Mouse (Mus musculus): ENCODE measurements around the gene H2-T22.
A peak's percentile ranks its signal among the peaks of the same experiment; 100 is the strongest.
"Not testable (repeated sequence)": the region's sequence is repeated elsewhere in the genome, so short reads cannot be mapped to it uniquely, and the experiment has no call there.

The H2-T22 gene

DNA sequence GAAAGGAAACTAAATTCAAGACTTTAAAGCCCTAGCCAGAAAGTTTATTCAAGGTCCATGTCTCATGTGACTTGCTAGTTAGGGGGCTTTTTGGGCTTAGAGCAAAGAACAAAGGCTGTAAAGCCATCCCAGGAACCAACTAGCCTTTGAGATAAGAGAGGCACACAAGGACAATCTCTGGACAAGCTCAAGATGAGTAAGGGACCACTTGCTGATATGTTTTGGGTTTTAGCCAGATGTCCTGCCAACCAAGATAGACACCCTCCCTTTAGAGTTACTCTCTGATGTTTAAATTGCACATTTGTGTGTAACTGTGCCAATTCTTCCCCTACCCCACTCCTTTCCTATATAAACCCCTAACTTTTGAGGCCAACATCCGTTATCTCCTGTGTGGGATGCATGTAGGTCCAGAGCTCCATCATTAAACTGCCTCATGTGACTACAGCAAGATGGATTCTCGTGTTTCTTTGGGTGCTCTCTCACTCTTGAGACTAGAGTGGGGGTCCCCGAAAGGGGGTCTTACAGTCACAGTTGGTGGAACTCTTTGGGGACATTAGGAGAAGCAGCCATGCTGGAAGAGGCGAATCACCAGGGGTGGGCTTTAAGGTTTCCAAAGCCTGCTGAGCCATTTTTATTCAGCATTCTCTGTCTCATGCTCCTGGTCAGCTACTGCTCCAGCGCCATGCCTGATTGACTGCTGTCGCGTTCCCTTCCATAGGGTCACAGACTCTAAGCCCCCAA, 13.5 kb downstream of the H2-T22 start:
- DNase-seq, result no peak

DNA sequence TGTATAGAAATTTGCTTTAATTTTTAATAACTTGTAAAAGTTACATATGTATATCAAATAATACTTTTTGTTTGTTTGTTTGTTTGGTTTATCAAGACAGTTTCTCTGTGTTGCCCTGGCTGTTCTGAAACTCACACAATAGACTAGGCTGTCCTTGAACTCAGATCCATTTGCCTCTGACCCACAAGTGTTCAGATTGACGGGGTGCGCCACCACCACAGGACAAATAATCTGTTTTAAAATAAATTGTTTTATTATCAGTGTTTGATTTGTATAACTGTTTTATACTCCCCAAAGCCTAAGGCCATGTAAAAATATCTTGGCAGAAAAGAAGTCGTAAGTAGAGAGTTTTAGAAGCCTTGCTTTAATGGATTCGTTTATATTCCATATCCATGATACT, 14.9 kb downstream of the H2-T22 start:
- DNase-seq, result no peak

DNA sequence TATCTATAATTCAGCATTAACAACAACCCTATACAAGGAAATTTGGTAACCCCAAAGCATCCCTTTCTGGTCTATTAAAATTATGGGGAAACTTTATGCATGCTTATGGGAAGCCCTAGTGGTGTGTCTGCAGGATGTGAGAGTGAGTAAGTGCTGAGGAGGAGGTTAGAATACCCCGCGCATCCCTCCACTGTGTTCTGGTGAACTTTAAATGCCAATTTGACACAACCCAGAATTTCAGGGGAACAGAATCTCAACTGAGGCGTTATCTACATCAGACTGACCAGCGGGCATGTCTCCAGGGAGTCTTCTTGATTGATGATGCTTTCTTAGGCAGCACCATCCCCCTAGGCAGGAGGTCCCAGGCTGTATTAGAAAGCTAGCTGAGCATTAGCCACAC, 16.6 kb downstream of the H2-T22 start:
- no peak for DNase-seq

DNA sequence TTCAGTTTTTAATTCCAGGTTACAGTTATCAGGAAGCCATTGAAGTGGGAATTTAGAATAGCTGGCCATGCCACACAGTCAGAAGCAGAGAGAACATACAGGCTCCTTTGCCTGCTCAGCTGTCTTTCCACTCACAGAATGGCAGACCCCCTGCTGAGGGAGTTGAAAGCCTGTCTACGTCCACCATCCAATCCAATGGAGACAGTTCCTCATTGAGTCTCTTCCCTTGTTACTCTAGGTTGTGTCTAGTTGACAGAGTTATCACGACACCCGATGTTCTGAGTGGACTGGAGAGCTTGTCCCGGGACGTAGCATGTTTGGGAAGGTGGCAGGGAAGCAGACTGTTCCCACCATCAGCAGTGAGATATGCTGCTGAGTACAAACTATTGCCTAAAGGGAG, 17.4 kb downstream of the H2-T22 start:
- DNase-seq, result no peak

DNA sequence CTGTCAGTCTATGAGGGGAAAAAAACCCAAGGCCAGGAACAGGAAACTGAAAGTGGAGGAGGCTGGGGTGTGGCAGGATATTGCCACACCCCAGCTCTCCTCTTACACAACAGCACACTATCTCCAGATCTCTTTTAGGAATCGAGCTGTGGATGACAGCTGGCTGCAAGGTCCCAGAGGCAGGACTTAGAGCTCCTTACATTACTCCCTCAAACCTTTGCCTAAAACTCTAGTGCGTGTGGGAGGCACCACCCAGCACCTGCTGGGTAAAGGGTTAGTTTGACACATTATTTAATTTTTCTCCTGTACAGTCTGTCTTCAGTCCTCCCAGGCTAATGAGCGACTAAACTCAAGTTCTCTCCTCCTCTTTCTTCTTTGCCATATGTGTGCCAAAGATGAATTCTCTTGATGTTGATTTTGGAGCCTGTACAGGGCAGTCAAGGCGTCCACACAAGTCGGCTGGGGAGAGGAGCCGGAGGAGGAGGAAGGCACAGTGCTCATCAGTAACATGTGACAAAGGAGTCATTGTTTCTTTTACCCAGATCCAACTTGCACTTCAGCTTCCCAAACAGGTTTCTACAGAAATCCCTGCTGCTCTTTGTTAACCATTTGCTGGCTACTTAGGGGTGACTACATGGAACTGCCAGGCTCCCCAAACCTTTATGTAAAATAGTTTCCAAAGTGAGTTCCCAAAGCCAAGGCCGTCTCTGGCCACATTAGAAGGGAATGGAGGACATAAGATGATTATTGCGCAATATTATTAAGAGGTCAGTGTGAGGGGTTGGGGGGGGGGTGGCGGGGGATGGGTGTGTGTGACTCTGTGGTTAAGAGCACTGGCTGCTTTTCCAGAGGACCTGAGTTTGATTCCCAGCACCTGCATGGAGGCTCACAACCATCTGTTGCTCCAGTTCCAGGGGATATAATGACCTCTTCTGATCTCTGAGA, 18.6 kb downstream of the H2-T22 start:
- peak; percentile 48 to 67 for DNase-seq

DNA sequence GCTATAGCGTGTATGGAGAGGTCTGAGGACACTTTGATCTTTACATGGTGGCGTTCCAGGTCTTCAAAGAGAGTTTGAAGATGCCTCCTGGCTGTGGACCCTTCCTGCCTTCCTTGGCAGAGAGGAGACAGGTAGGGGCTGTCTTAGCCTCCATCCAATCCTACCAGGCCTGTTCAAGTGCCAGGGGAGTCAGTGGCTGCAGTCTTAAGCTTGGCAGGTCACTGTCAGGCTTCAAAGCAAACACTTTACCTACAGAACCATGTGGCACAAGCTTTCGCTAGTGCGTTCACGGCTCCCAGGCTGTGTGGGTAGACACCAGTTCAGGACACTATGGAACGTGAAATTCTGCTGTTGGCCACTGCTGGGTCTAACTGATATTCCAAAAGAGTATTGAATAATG, 19.6 kb downstream of the H2-T22 start:
- no peak for DNase-seq

DNA sequence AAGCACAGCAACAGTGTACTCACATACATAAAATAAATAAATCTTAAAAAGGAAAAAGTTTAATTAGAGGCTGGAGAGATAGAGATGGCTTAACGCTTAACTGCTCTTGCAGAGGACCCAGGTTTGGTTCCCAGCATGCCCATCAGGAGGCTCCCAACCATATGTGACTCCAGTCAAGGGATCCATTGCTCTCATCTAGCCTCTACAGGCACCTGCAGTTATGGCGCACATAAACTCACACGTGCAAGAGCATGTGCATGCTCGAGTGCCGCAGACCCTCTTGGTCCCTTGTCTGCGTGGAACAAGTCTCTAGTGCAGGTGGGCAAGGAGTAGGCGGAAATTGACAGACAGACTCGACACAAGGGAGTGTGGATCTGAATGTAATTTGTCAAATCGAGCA, 20.4 kb downstream of the H2-T22 start:
- no peak for DNase-seq

DNA sequence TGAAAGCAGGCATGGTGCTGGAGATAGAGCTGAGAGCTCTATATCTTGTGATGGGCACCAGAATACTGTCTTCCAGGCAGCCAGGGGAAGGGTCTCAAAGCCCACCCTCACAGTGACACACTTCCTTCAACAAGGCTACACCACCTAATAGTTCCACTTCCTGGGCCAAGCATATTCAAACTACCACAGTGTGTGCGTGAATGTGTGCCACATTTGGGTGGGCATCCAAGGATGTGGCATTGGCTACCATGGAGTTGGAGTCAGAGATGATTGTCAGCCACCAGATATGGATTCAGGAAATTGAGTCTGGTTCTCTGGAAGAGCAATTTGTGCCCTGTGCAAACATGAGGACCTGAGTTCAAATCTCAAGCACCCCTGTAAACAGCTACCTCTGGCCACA, 21.2 kb downstream of the H2-T22 start:
- no peak for DNase-seq

DNA sequence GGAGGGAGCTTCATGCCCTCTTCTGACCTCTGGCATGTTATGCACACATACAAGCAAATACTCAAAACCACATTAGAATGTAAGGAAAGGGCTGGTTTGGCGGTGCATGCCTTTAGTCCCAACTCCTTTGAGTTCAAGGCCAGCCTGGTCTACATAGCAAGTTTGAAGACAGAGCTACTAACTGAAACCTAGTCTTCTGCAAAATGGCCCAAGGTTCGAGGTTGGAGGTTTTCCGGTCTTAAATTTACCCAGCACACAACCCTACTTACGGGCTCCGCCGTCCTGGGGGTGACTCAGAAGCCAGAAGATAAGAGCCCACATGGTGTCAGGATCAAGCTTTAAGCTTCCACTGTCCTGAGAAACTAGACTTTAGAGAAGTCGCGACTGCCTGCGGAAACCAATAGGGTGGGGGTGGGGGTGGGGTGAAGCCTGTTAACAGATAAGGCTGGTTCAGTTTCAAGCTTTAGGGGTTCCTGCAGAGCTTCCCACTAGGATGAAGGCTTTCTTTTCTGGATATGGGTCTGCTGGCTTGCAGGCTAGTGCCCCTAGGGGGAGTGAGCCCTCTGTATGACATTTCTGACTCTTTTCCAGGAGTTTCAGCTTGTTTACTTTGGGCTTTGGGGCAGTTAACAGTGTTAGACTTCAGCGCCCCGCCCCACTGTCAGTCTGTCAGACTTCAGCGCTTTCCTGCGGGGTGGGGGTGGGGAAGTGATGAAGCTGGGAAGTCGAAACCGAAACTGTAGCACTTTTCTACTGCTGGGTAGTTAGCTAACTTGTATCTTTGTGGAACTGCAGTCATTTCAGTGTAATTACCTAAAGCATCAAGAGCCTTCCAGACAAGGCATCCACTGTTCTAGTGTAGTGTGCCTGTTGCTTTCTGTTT, 22.1 kb downstream of the H2-T22 start, which contains the start of gene H2-T24:
H2-T24 (minus strand) TSS at position 370 of the 883 bp plus-strand sequence.
- peak; percentile 82 to 84 for DNase-seq

DNA sequence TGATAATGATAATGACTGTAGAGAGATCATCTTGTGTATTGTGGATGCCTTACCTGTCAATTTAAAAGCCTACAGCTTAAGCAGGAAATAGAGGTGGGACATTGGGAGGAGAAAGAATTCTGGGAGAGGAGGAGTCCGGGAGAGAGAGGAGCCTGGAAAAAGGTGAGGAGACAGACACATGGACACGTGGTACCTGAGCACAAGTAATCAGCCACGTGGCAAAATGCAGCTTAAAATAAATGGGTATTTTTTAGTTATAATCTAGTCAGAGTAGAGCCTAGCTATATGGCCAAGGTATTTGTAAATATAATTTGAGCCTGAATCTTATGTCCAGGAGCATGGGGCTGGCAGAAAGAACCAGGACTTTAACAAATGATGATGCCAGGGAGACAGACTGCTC, 23.0 kb downstream of the H2-T22 start:
- DNase-seq, result no peak

DNA sequence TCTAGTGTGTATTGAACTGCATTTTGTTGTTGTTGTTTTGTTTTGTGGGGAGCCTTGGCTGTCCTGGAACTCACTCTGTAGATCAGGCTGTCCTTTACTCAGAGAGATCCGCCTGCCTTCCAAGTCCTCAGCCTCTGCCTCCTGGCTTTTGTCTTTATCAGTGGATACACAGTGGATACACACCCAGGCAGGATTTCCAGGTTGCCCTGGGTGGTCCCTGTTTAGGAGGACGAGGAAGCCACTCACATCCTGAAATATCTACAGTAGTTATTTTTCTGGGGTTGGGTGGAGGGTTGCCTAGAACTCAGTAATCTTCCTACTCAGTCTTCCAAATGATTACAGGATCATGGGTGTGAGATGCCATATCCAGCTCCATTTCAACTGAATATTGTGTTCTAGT, 23.6 kb downstream of the H2-T22 start:
- DNase-seq, result peak; percentile 51 to 69

DNA sequence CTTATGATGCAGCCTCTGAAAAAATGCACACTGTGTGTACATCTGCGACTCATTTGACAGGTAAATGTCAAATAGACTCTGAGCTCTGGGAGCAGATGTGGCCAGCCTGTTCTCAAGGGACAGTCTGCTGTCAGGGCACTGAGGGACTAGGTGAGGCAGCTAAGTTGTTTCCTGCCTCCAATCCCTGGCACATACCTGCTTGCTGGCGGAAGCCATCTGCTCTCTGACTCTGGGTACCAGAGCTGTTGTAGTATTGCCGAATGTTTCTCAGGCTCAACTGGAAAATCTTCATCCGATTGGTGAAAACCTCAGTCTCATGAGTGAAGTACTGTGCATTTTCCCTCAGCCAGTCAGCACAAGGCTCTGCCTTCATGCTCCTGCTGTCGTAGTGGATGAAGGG, 25.5 kb downstream of the H2-T22 start:
- no peak for DNase-seq

DNA sequence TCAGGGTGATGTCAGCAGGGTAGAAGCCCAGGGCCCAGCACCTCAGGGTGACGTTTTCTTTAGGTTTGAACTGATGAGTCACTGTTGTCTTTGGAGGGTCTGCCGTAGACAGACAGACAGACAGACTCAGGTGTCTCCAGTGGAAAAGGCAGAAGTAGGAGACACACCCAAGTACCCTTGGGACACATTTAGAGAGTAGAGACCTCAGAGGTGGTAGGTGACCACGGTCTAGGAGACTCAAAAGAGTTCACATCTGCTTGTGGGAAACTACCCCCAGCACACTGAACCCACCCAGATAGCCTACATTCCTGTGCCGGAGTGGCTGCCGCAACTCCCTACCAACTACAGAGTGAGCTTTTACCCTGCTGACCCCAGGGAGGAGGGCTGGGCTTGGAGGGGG, 27.6 kb downstream of the H2-T22 start:
- no peak for DNase-seq

DNA sequence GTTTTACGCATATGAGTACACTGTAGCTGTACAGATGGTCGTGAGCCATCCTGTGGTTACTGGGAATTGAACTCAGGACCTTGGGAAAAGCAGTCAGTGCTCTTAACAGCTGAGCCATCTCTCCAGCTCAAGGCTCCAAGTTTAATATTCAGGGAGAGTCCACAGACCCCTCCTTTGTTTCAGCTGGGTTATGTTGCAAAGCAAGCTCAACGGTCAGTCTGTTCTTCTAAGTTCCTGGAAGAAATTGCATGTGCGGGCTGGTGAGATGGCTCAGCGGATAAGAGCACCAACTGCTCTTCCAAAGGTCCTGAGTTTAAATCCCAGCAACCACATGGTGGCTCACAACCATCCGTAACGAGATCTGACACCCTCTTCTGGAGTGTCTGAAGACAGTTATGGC, 38.1 kb downstream of the H2-T22 start:
- not testable (repeated sequence) for DNase-seq

DNA sequence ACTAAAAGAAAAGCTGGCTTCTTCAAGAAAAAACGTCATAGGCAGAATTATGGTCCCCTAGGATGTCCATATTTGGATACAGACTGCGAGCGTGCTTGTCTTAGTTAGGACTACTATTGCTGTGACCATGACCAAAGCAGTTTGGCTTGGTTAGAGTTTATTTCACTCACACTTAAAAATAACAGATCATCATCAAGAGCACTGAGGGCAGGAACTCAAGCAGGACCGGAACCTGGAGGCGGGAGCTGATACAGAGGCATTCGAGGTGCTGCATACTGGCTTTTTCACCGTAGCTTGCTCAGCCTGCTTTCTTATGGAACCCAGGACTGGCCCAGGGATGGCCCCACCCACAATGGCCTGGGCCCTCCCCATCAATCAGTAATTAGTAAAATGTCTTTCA, 39.2 kb downstream of the H2-T22 start:
- DNase-seq, result no peak

DNA sequence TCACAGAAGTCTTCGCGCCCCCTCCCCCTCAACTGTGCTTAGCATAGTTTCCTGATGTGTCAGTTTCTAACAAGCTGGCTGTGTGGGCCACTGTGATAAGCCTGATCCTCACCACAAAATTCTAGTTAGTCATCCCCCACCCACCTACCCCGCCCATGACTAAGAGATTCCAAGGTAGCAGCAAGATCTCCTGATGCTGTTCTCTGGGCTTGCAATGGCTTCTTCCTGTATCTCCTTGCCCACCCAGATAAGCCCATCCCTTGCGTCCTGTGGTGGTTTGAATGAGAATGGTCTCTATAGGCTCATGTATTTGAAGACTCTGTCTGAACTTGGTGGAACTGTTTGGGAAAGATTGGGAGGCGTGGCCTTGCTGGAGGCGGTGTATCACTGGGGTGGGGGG, 40.6 kb downstream of the H2-T22 start:
- no peak for DNase-seq

DNA sequence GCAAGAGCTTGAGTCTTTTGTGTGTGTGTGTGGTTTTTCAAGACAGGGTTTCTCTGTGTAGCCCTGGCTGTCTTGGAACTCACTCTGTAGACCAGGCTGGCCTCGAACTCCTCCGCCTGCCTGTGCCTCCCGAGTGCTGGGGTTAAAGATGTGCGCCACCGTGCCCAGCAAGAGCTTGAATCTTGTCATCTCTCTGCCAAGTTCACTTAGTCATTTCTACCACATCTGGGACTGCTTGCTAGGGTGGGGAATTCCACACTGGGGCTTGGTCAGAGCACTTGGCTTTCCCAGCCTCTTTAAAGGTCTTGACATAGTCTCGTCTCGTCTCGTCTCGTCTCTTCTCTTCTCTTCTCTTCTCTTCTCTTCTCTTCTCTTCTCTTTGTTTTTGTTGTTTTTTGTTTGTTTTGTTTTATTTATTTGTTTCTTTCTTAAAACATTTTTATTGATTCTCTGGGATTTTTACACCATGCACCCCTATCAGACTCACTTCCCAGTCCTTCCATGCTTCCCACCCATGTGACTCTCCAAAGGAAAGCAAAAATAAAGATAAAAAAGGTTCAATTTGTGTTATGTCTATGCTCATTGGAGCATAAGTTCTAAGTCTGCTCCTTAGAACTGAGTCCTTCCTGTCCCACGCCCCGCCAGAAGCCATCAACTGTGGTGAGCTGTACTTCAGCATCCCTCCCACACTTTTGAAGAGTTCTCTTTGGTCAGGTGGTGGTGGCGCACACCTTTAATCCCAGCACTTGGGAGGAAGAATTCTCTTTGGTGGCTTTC, 41.2 kb downstream of the H2-T22 start:
- DNase-seq, result no peak

DNA sequence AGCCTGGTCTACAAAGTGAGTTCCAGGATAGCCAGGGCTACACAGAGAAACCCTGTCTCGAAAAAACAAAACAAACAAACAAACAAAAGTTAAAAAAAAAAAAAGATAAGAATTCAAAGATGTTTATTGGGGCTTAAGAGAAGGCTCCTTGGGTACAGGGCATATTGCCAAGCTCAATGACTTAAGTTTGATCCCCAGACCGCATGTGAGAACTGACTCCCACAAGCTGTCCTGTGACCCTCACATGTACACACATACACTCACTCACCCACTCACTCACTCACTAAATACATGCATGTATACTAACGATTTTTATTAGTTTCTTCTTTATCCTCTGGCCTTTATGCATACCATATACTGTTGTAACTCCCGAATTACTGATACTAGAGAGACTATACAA, 42.2 kb downstream of the H2-T22 start:
- DNase-seq, result no peak

DNA sequence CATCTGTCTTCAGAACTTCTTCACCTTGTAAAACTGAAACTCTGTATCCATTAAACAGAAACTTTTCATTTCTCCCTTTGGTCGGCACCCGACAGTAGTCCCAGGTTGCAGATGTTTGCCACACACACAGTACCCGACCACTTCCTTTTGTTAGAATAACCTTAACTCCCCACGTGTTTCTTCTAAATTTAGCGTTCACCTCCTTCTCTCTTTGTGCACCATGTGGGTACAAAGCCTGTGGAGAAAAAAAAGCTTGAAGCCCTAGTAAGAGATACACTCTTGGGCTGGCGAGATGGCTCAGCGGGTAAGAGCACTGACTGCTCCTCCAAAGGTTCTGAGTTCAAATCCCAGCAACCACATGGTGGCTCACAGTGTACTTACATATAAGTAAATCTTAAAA, 43.2 kb downstream of the H2-T22 start:
- no peak for DNase-seq

DNA sequence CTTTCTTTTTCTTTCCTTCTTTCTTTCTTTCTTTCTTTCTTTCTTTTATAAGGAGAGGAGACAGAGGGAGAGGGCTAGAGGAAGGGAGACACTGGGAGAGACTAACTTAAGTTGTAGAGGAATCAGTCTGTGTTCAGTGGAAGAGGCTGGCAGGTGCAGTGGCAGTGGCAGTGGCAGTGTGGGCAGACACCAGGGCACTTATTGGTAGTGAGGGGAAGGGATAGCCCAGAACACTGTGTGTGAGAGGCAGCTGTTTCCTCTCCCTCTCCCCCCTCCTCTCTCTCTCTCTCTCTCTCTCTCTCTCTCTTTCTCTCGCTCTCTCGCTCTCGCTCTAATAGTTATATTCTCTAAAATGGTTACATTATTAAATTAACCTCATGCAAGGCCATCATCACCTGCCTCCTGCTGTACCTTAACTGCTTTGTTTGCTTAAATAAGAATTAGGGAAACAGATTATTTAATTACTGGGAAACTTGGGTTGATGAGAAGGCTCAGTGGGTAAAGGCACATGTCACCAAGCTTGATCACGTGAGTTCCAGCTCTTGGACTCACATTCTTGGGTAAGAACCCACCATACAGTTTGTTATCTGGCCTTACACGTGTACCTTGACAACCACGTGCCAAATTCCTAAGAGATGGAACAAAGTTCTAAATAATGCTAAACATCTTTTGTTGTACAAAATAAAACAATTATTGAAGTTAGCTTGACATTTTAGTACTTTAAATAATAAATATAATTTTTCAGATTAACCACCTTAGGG, 43.8 kb downstream of the H2-T22 start:
- no peak for DNase-seq

DNA sequence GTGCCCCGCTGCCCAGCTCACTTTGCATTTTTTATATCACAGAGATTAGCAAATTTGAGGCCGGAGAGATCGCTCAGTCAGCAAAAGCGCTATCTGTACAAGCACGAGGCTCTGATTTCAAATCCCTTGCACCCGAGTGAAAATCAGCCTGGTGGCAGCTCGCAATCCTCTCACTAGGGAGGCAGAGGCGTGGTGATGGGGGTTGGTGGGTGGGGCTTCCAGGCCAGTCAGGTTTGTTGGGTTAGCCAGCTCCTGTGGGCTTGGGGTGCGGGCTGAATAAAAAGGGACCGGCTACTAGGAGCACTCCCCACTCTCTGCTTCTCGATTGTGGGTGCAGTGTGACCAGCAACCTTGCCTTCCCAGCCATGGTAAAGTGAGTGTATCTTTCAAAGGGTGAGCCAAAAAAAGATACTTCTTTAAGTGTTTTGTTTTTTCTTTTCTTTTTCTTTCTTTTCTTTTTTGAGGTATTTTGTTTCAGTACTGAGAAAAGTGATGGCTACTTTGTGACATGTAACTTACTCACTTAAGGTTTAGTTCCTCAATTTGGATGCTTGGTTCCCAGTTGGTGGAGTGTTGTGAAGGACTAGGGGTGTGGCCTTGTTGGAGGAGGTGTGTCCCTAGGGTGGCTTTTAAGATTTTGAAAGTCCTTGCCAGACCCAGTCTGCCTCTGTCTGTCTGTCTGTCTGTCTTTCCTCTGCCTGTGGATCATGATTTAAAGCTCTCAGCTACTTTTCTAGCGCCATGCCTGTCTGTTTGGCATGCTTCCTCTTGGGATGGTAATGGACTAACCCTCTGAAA, 44.6 kb downstream of the H2-T22 start:
- DNase-seq, result peak; percentile 60 to 63
